8 mouse cellular contexts compared by ENCODE assay signal in the genomic region with DNA sequence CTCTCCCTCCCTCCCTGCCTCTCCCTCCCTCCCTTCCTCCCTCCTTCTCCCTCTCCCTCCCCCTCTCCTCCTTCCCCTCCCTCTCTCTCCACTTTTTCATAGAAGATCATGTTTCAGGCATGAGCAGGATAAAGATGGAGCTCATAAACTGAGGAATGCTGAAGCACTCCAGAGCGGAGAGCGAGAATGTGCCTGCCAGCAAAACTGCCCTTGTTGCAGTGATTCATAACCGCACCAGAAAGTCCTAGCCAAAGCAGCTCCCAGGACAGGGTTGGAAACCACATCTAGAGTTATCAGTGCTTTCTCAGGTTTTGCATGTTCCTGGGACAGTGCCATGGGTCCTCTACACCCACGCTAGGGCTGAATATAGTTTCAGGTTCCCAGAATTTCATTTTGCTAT.
A peak's percentile ranks its signal among the peaks of the same experiment; 100 is the strongest.
DNase-seq lines count a peak whose midpoint lies in the region; ATAC-seq and TF ChIP-seq lines count a peak whose summit lies in the region.

No protein-coding gene starts in this region.

- H3K4me2 ChIP-seq in liver, postnatal 0 days (ENCODE audit: low read depth, low read length) = no peak overlapping the region
- no peak overlapping the region for H3K4me2 ChIP-seq in stomach, embryonic 14.5 days (replicated peaks; ENCODE audit: low read depth, low read length)
- no peak overlapping the region for H3K4me2 ChIP-seq in forebrain, embryonic 16.5 days (ENCODE audit: low read length)

- intact Hi-C loops in left cerebral cortex, postnatal 25 days (cut with DNase I) = no loop called here

- no peaks in the 10 kb centered on the region for H3K9me3 ChIP-seq in liver, postnatal 0 days (ENCODE audit: low read length)
- no peaks in the 10 kb centered on the region for H3K9me3 ChIP-seq in stomach, embryonic 14.5 days (ENCODE audit: control insufficient read depth, low read depth, low read length)
- no peaks in the 10 kb centered on the region for H3K9me3 ChIP-seq in forebrain, embryonic 16.5 days (ENCODE audit: control insufficient read depth, low read length)

- no peaks in the 10 kb centered on the region for H3K4me1 ChIP-seq in liver, postnatal 0 days (ENCODE audit: insufficient read depth)
- peaks cover 3% of the 10 kb centered on the region for H3K4me1 ChIP-seq in embryonic fibroblast, embryonic 13.5 days (ENCODE audit: control insufficient read depth, insufficient read depth, low read length)
- no peaks in the 10 kb centered on the region for H3K4me1 ChIP-seq in stomach, embryonic 14.5 days (ENCODE audit: control insufficient read depth, insufficient read depth, low read length)
- H3K4me1 ChIP-seq in forebrain, embryonic 16.5 days (replicated peaks; ENCODE audit: control insufficient read depth, insufficient read depth, low read length) = no peaks in the 10 kb centered on the region

- H3K9ac ChIP-seq in liver, postnatal 0 days (replicated peaks) = no peak overlapping the region
- H3K9ac ChIP-seq in stomach, embryonic 14.5 days (replicated peaks; ENCODE audit: low read depth, low read length) = no peak overlapping the region
- H3K9ac ChIP-seq in forebrain, embryonic 16.5 days (replicated peaks; ENCODE audit: low read depth, low read length) = no peak overlapping the region

- no peak overlapping the region for H3K27ac ChIP-seq in liver, postnatal 0 days (ENCODE audit: low read depth)
- peak overlapping the region; percentile 78 for H3K27ac ChIP-seq in embryonic fibroblast, embryonic 13.5 days (ENCODE audit: insufficient read depth, low read length)
- H3K27ac ChIP-seq in stomach, embryonic 14.5 days (ENCODE audit: low read length) = no peak overlapping the region
- no peak overlapping the region for H3K27ac ChIP-seq in forebrain, embryonic 16.5 days (ENCODE audit: low read length)

- TF ChIP-seq CTCF in liver, postnatal 0 days (IDR thresholded peaks at IDR 0.05; ENCODE audit: low read depth) = no peak
- TF ChIP-seq CTCF in embryonic fibroblast, embryonic 13.5 days (IDR thresholded peaks at IDR 0.05; ENCODE audit: borderline replicate concordance, insufficient read depth, low read length) = no peak

- H3K36me3 ChIP-seq in liver, postnatal 0 days (replicated peaks; ENCODE audit: insufficient read depth, low read length) = no peaks in the 10 kb centered on the region
- no peaks in the 10 kb centered on the region for H3K36me3 ChIP-seq in stomach, embryonic 14.5 days (ENCODE audit: control insufficient read depth, insufficient read depth, low read length)
- no peaks in the 10 kb centered on the region for H3K36me3 ChIP-seq in forebrain, embryonic 16.5 days (ENCODE audit: control insufficient read depth, insufficient read depth)

- DNase-seq in liver = peak; percentile 4
- no peak for DNase-seq in liver, postnatal 0 days
- DNase-seq in heart, postnatal 4 days = peak; percentile 53
- no peak for DNase-seq in left cerebral cortex, postnatal 25 days (ENCODE audit: low spot score in 2 of 2)
- no peak for DNase-seq in left cerebral cortex, adult 9 months (ENCODE audit: low spot score in 2 of 2)

- H3K4me3 ChIP-seq in liver, postnatal 0 days (ENCODE audit: low read depth, low read length) = no peak overlapping the region
- no peak overlapping the region for H3K4me3 ChIP-seq in embryonic fibroblast, embryonic 13.5 days (ENCODE audit: insufficient read depth, low read length)
- no peak overlapping the region for H3K4me3 ChIP-seq in stomach, embryonic 14.5 days (ENCODE audit: low read depth, low read length)
- no peak overlapping the region for H3K4me3 ChIP-seq in forebrain, embryonic 16.5 days (replicated peaks; ENCODE audit: low read length)

- H3K27me3 ChIP-seq in liver, postnatal 0 days (ENCODE audit: insufficient read depth, low read length) = no peaks in the 10 kb centered on the region
- no peaks in the 10 kb centered on the region for H3K27me3 ChIP-seq in stomach, embryonic 14.5 days (ENCODE audit: control insufficient read depth, insufficient read depth, low read length)
- H3K27me3 ChIP-seq in forebrain, embryonic 16.5 days (replicated peaks; ENCODE audit: control insufficient read depth, insufficient read depth, low read length) = no peaks in the 10 kb centered on the region

- 68% methylated on average over 4 of the region's 4 CpGs for WGBS in liver, postnatal 0 days (ENCODE audit: insufficient replicate concordance)
- 38% methylated on average over 4 of the region's 4 CpGs for WGBS in stomach, embryonic 14.5 days
- 77% methylated on average over 4 of the region's 4 CpGs for WGBS in forebrain, embryonic 16.5 days

- TF ChIP-seq EP300 in liver, postnatal 0 days (IDR thresholded peaks at IDR 0.05; ENCODE audit: low read depth) = no peak

- no peak for ATAC-seq in liver, postnatal 0 days
- ATAC-seq in stomach, embryonic 14.5 days (ENCODE audit: insufficient number of reproducible peaks, insufficient read depth, low FRiP score, low read depth) = peak; percentile 46; the same call in 1 of the 2 replicates
- no peak for ATAC-seq in forebrain, embryonic 16.5 days

- no peak for TF ChIP-seq POLR2A in embryonic fibroblast, embryonic 13.5 days (IDR thresholded peaks at IDR 0.05; ENCODE audit: low read depth, low read length)

Comparison
In these comparisons a context has a peak if more than half of its experiments do, and no peak if none do; other contexts are left out.
1. DNase-seq: peak in liver (single experiment) and heart, postnatal 4 days (single experiment); none in liver, postnatal 0 days (single experiment), left cerebral cortex, postnatal 25 days (0 of 2) and left cerebral cortex, adult 9 months (0 of 2).